ENCODE assay signal across 16 mouse cellular contexts in genomic region chr13:90510479-90510878, GRCm38 (mm10).
"Had no signal": no experiment of that assay in that cellular context is flagged by ENCODE, and none has a peak within 500 bp of the region (broad histone marks: within the 10 kb centered on the region; RNA-seq: fewer than 3 reads in every experiment).

No protein-coding gene starts in this region.

- H3K4me3 ChIP-seq: kidney, embryonic 15.5 days; liver, embryonic 15.5 days; midbrain, embryonic 10.5 days; myocyte; neural tube, embryonic 12.5 days; stomach, embryonic 15.5 days had no signal

- H3K27me3 ChIP-seq: kidney, embryonic 15.5 days; liver, embryonic 15.5 days; neural tube, embryonic 12.5 days; stomach, embryonic 15.5 days had no signal

- H3K4me1 ChIP-seq: kidney, embryonic 15.5 days; liver, embryonic 15.5 days; neural tube, embryonic 12.5 days; stomach, embryonic 15.5 days had no signal

- ATAC-seq: intestine, embryonic 16.5 days; lung, postnatal 0 days had no signal

- H3K4me2 ChIP-seq: kidney, embryonic 15.5 days; liver, embryonic 11.5 days; liver, embryonic 15.5 days; neural tube, embryonic 12.5 days; stomach, embryonic 15.5 days had no signal

- H3K9me3 ChIP-seq: kidney, embryonic 15.5 days; liver, embryonic 15.5 days; midbrain, embryonic 10.5 days; neural tube, embryonic 12.5 days; stomach, embryonic 15.5 days had no signal

- H3K36me3 ChIP-seq: kidney, embryonic 15.5 days; liver, embryonic 15.5 days; midbrain, embryonic 10.5 days; neural tube, embryonic 12.5 days; stomach, embryonic 15.5 days had no signal

- H3K9ac ChIP-seq: kidney, embryonic 15.5 days; liver, embryonic 15.5 days; neural tube, embryonic 12.5 days; stomach, embryonic 15.5 days had no signal

- DNase-seq: kidney, adult 2 months; kidney, postnatal 14 days; lung, adult 2 months; lung, postnatal 4 days; right cerebral cortex, postnatal 14 days; thymus, adult 2 months; thymus, postnatal 25 days had no signal

- H3K27ac ChIP-seq: kidney, embryonic 15.5 days; liver, embryonic 15.5 days; midbrain, embryonic 10.5 days; neural tube, embryonic 12.5 days; stomach, embryonic 15.5 days had no signal
